Mouse (Mus musculus): ENCODE results near the gene Ubxn6. TPM values are rescaled to one million over a fixed set of nuclear protein-coding genes. Genes with fewer than 3 reads are reported as not detected.
"Not testable (repeated sequence)": the region's sequence is repeated elsewhere in the genome, so short reads cannot be mapped to it uniquely, and the experiment has no call there.

Ubxn6 gene
- polyA plus RNA-seq, 1 experiment from 2014 or later, result 38.8 TPM

- WGBS, result 46% methylated on average over 5 of the region's 5 CpGs
- H3K9ac ChIP-seq (ENCODE audit: low read length), result no peak overlapping the region
- no peaks in the 10 kb centered on the region for H3K9me3 ChIP-seq (ENCODE audit: control insufficient read depth, low read length)
- H3K4me1 ChIP-seq (replicated peaks; ENCODE audit: control insufficient read depth, insufficient read depth, low read length), result no peaks in the 10 kb centered on the region
- peak; percentile 35 for ATAC-seq (ENCODE audit: low read depth)
- H3K4me2 ChIP-seq (ENCODE audit: low read depth, low read length), result no peak overlapping the region
- no peaks in the 10 kb centered on the region for H3K36me3 ChIP-seq (ENCODE audit: control insufficient read depth, insufficient read depth, low read length)
- no peak overlapping the region for H3K27ac ChIP-seq (ENCODE audit: low read length)
- H3K27me3 ChIP-seq (ENCODE audit: control insufficient read depth, insufficient read depth, low read depth, low read length), result no peaks in the 10 kb centered on the region
- H3K4me3 ChIP-seq (ENCODE audit: low read length), result no peak overlapping the region
Measured at GRCm38 (mm10) chr17:56111864-56112263, 37.0 kb upstream of the Ubxn6 start.

GRCm38 (mm10) chr17:56111021-56111420, 36.2 kb upstream of the Ubxn6 start:
- Histone ChIP-seq H3K4me1 (replicated peaks; ENCODE audit: control insufficient read depth, insufficient read depth, low read length) (no peaks in the 10 kb centered on the region), H3K9ac (ENCODE audit: low read length) (no peak overlapping the region), H3K36me3 (ENCODE audit: control insufficient read depth, insufficient read depth, low read length) (no peaks in the 10 kb centered on the region), H3K4me3 (ENCODE audit: low read length) (no peak overlapping the region), H3K27ac (ENCODE audit: low read length) (no peak overlapping the region), H3K4me2 (ENCODE audit: low read depth, low read length) (no peak overlapping the region), H3K27me3 (ENCODE audit: control insufficient read depth, insufficient read depth, low read depth, low read length) (no peaks in the 10 kb centered on the region), H3K9me3 (ENCODE audit: control insufficient read depth, low read length) (no peaks in the 10 kb centered on the region)
- no peak for ATAC-seq (ENCODE audit: low read depth)
- WGBS, result 63% methylated on average over 1 of the region's 1 CpGs

- Histone ChIP-seq H3K4me1 (replicated peaks; ENCODE audit: control insufficient read depth, insufficient read depth, low read length) (no peaks in the 10 kb centered on the region), H3K27ac (ENCODE audit: low read length) (no peak overlapping the region), H3K36me3 (ENCODE audit: control insufficient read depth, insufficient read depth, low read length) (no peaks in the 10 kb centered on the region), H3K4me3 (ENCODE audit: low read length) (no peak overlapping the region), H3K27me3 (ENCODE audit: control insufficient read depth, insufficient read depth, low read depth, low read length) (no peaks in the 10 kb centered on the region), H3K9me3 (ENCODE audit: control insufficient read depth, low read length) (no peaks in the 10 kb centered on the region), H3K9ac (ENCODE audit: low read length) (no peak overlapping the region), H3K4me2 (ENCODE audit: low read depth, low read length) (no peak overlapping the region)
- ATAC-seq (ENCODE audit: low read depth), result no peak
- WGBS, result 67% methylated on average over 4 of the region's 4 CpGs
Measured at GRCm38 (mm10) chr17:56110571-56110970, 35.7 kb upstream of the Ubxn6 start.

GRCm38 (mm10) chr17:56109219-56110051, 34.6 kb upstream of the Ubxn6 start, which contains the start of gene Plin4:
TSS of gene Plin4 (minus strand) at chr17:56109803.
- WGBS, result 46% methylated on average over 8 of the region's 10 CpGs
- Histone ChIP-seq H3K4me1 (replicated peaks; ENCODE audit: control insufficient read depth, insufficient read depth, low read length) (no peaks in the 10 kb centered on the region), H3K4me2 (ENCODE audit: low read depth, low read length) (no peak within 1 kb of the TSS), H3K27ac (ENCODE audit: low read length) (peak within 1 kb of the TSS; percentile 9; the same call in 1 of the 2 replicates), H3K9ac (ENCODE audit: low read length) (no peak within 1 kb of the TSS; the same call in 1 of the 2 replicates), H3K4me3 (ENCODE audit: low read length) (no peak within 1 kb of the TSS), H3K9me3 (ENCODE audit: control insufficient read depth, low read length) (no peaks in the 10 kb centered on the region), H3K27me3 (ENCODE audit: control insufficient read depth, insufficient read depth, low read depth, low read length) (no peaks in the 10 kb centered on the region), H3K36me3 (ENCODE audit: control insufficient read depth, insufficient read depth, low read length) (no peaks in the 10 kb centered on the region)
- ATAC-seq (ENCODE audit: low read depth), result peak; percentile 12; the same call in 1 of the 2 replicates

GRCm38 (mm10) chr17:56108334-56109044, 33.7 kb upstream of the Ubxn6 start:
- Histone ChIP-seq H3K9me3 (ENCODE audit: control insufficient read depth, low read length) (no peaks in the 10 kb centered on the region), H3K27ac (ENCODE audit: low read length) (no peak overlapping the region; the same call in 1 of the 2 replicates), H3K4me3 (ENCODE audit: low read length) (no peak overlapping the region), H3K4me1 (replicated peaks; ENCODE audit: control insufficient read depth, insufficient read depth, low read length) (no peaks in the 10 kb centered on the region), H3K9ac (ENCODE audit: low read length) (no peak overlapping the region; the same call in 1 of the 2 replicates), H3K4me2 (ENCODE audit: low read depth, low read length) (no peak overlapping the region), H3K27me3 (ENCODE audit: control insufficient read depth, insufficient read depth, low read depth, low read length) (no peaks in the 10 kb centered on the region), H3K36me3 (ENCODE audit: control insufficient read depth, insufficient read depth, low read length) (no peaks in the 10 kb centered on the region)
- WGBS, result 74% methylated on average over 6 of the region's 6 CpGs
- peak; percentile 75 for ATAC-seq (ENCODE audit: low read depth)

GRCm38 (mm10) chr17:56107736-56108135, 32.9 kb upstream of the Ubxn6 start:
- Histone ChIP-seq H3K36me3 (ENCODE audit: control insufficient read depth, insufficient read depth, low read length) (no peaks in the 10 kb centered on the region), H3K9ac (ENCODE audit: low read length) (no peak overlapping the region), H3K4me2 (ENCODE audit: low read depth, low read length) (no peak overlapping the region), H3K4me3 (ENCODE audit: low read length) (no peak overlapping the region), H3K4me1 (replicated peaks; ENCODE audit: control insufficient read depth, insufficient read depth, low read length) (no peaks in the 10 kb centered on the region), H3K9me3 (ENCODE audit: control insufficient read depth, low read length) (no peaks in the 10 kb centered on the region), H3K27ac (ENCODE audit: low read length) (no peak overlapping the region), H3K27me3 (ENCODE audit: control insufficient read depth, insufficient read depth, low read depth, low read length) (no peaks in the 10 kb centered on the region)
- 52% methylated on average over 2 of the region's 2 CpGs for whole genome bisulfite sequencing
- ATAC-seq (ENCODE audit: low read depth), result no peak

- 58% methylated on average over 4 of the region's 4 CpGs for WGBS
- Histone ChIP-seq H3K4me3 (ENCODE audit: low read length) (no peak overlapping the region), H3K9ac (ENCODE audit: low read length) (no peak overlapping the region), H3K4me2 (ENCODE audit: low read depth, low read length) (no peak overlapping the region), H3K27ac (ENCODE audit: low read length) (no peak overlapping the region), H3K36me3 (ENCODE audit: control insufficient read depth, insufficient read depth, low read length) (peaks cover 6% of the 10 kb centered on the region; the same call in 1 of the 2 replicates), H3K9me3 (ENCODE audit: control insufficient read depth, low read length) (no peaks in the 10 kb centered on the region), H3K4me1 (replicated peaks; ENCODE audit: control insufficient read depth, insufficient read depth, low read length) (no peaks in the 10 kb centered on the region), H3K27me3 (ENCODE audit: control insufficient read depth, insufficient read depth, low read depth, low read length) (no peaks in the 10 kb centered on the region)
- no peak for ATAC-seq (ENCODE audit: low read depth)
Measured at GRCm38 (mm10) chr17:56106981-56107380, 32.2 kb upstream of the Ubxn6 start.

GRCm38 (mm10) chr17:56106436-56106835, 31.6 kb upstream of the Ubxn6 start:
- not testable (repeated sequence) for H3K9me3 ChIP-seq (ENCODE audit: control insufficient read depth, low read length); H3K27ac ChIP-seq (ENCODE audit: low read length); H3K4me1 ChIP-seq (replicated peaks; ENCODE audit: control insufficient read depth, insufficient read depth, low read length); ATAC-seq (ENCODE audit: low read depth); H3K27me3 ChIP-seq (ENCODE audit: control insufficient read depth, insufficient read depth, low read depth, low read length); H3K4me3 ChIP-seq (ENCODE audit: low read length); H3K4me2 ChIP-seq (ENCODE audit: low read depth, low read length); H3K9ac ChIP-seq (ENCODE audit: low read length); H3K36me3 ChIP-seq (ENCODE audit: control insufficient read depth, insufficient read depth, low read length)
- WGBS, result 95% methylated on average over 4 of the region's 4 CpGs

GRCm38 (mm10) chr17:56104821-56105220, 30.0 kb upstream of the Ubxn6 start:
- H3K9ac ChIP-seq (ENCODE audit: low read length); H3K27ac ChIP-seq (ENCODE audit: low read length); ATAC-seq (ENCODE audit: low read depth); H3K4me2 ChIP-seq (ENCODE audit: low read depth, low read length); H3K4me3 ChIP-seq (ENCODE audit: low read length); H3K9me3 ChIP-seq (ENCODE audit: control insufficient read depth, low read length); H3K27me3 ChIP-seq (ENCODE audit: control insufficient read depth, insufficient read depth, low read depth, low read length); H3K4me1 ChIP-seq (replicated peaks; ENCODE audit: control insufficient read depth, insufficient read depth, low read length): not testable (repeated sequence)
- peaks cover 16% of the 10 kb centered on the region for H3K36me3 ChIP-seq (ENCODE audit: control insufficient read depth, insufficient read depth, low read length)
- 95% methylated on average over 2 of the region's 5 CpGs for WGBS

Data from lung, embryonic 16.5 days (tissue).